Mouse (Mus musculus): ENCODE data around the gene Ush2a. TPM values are rescaled to one million over a fixed set of nuclear protein-coding genes. Genes with fewer than 3 reads are reported as not detected.

The Ush2a gene
- total RNA-seq, 2 experiments from 2014 or later = not detected

- DNase-seq = no peak
- intact Hi-C loops (cut with DNase I) = no loop called here
Measured at GRCm38 (mm10) chr1:188537021-188537420, 275.2 kb downstream of the Ush2a start.

- intact Hi-C loops (cut with DNase I) = no loop called here
Measured at GRCm38 (mm10) chr1:188539621-188540020, 277.8 kb downstream of the Ush2a start.

GRCm38 (mm10) chr1:188541492-188541891 is 279.7 kb downstream of the Ush2a start:
- no peak for DNase-seq
- intact Hi-C loops (cut with DNase I) = no loop called here

More at GRCm38 (mm10) chr1:188539621-188540020, 277.8 kb downstream of the Ush2a start:
- no peak for DNase-seq

GRCm38 (mm10) chr1:188543364-188543763 is 281.5 kb downstream of the Ush2a start:
- intact Hi-C loops (cut with DNase I) = no loop called here
- DNase-seq = no peak

- no peak for DNase-seq
- intact Hi-C loops (cut with DNase I) = no loop called here
Measured at GRCm38 (mm10) chr1:188549686-188550085, 287.9 kb downstream of the Ush2a start.

DNA sequence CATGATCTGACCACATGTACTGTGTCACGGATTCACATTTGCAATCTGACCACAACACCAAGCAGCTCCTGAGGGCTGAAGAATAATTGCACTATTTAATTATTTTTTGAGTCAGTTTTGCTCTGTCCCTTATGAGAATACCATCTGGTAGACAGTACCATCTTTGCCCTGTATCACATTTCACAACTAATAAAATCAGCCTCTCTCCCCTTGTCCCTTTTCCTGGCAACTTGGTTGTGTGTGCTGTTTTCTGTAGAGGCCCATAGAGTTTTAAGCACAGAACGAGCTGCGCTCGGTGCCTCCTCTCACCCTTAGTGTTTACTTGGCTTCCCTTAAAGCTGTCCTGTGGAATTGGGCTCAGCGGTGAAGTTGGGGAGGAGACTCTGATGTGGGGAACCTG is 290.0 kb downstream of the Ush2a start:
- intact Hi-C loops (cut with DNase I) = no loop called here
- no peak for DNase-seq

GRCm38 (mm10) chr1:188558911-188559310 is 297.1 kb downstream of the Ush2a start:
- intact Hi-C loops (cut with DNase I) = no loop called here
- no peak for DNase-seq

GRCm38 (mm10) chr1:188566229-188566628 is 304.4 kb downstream of the Ush2a start:
- DNase-seq = no peak

GRCm38 (mm10) chr1:188567486-188567885 is 305.7 kb downstream of the Ush2a start:
- DNase-seq = no peak

More at GRCm38 (mm10) chr1:188566229-188566628, 304.4 kb downstream of the Ush2a start:
- intact Hi-C loops (cut with DNase I) = no loop called here

GRCm38 (mm10) chr1:188568295-188568961 is 306.6 kb downstream of the Ush2a start:
- intact Hi-C loops (cut with DNase I) = no loop called here
- no peak for DNase-seq

More at GRCm38 (mm10) chr1:188567486-188567885, 305.7 kb downstream of the Ush2a start:
- intact Hi-C loops (cut with DNase I) = no loop called here

GRCm38 (mm10) chr1:188576246-188576747 is 314.5 kb downstream of the Ush2a start:
- intact Hi-C loops (cut with DNase I) = no loop called here
- no peak for DNase-seq

DNA sequence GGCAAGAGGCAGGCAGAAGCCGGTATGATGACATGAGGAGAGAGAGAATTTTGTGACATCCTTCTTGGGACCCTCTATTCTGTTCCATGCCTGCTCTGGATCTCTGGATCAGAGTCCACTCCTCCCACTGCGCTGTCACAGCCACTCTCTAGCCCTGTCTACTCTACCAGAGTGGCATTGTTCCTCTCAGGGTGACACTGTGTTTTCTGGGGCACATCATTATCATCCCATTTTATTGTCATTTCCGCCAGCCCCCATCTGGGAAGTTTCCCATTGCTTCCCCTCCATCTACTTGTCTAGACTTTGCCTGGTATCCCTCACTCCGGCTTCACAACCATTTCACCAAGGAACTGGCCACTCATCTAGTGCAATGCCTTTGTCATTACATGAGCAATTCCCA is 315.6 kb downstream of the Ush2a start:
- intact Hi-C loops (cut with DNase I) = no loop called here
- DNase-seq = no peak

- intact Hi-C loops (cut with DNase I) = no loop called here
- no peak for DNase-seq
Measured at GRCm38 (mm10) chr1:188581136-188581535, 319.3 kb downstream of the Ush2a start.

DNA sequence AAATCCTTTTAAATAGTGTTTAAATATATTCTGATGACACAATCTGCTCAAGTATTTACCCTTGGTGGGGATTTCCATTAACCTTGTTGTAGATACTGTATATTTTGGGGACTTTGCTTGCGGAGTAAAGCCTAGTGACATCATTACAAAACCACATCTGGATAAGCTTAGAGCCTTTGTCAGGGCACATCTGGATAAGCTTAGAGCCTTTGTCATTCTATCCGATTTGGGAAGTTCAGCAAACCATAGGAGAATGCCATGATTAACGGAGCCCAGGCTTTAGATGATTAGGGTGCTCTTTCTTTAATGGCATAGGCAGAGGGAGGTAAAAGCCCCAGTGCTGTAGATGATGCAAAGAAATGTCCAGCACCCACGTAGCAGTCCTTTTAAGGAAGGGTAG is 333.4 kb downstream of the Ush2a start:
- no peak for DNase-seq
- intact Hi-C loops (cut with DNase I) = no loop called here

DNA sequence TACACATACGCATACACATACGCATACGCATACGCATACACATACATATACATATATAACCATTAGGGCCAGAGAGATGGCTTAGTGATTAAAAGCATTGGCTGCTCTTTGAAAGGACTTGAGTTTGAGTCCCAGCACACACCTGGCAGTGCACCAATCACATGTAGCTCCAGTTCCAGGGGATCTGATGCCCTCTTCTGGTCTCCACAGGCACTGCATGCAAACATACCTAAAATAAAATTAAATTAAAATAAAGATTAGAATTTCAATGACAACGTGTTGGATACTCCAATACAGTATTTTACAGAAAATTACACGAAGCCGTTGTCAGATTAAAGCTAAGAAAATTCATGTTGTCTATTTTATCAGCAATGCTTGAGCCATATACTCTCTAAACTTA is 336.2 kb downstream of the Ush2a start:
- intact Hi-C loops (cut with DNase I) = no loop called here
- no peak for DNase-seq

DNA sequence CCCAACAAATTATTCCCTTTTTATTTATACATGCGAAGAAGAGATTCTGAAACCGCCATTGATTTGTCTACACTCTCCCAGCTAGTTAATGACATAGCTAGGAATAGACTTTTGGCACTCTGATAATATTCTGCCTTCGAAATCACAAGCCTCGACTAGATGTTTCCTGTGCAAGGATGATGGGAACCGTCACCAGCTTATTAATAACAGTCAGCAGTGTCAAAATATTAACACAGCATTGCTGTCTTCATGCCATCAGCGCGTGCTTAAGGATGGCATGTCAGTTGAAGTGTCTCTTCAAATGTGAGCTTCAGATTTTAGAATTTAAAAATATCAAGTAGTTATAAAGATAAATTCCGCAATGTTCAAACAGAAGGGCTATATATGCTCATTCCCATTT is 337.3 kb downstream of the Ush2a start:
- intact Hi-C loops (cut with DNase I) = no loop called here
- no peak for DNase-seq

DNA sequence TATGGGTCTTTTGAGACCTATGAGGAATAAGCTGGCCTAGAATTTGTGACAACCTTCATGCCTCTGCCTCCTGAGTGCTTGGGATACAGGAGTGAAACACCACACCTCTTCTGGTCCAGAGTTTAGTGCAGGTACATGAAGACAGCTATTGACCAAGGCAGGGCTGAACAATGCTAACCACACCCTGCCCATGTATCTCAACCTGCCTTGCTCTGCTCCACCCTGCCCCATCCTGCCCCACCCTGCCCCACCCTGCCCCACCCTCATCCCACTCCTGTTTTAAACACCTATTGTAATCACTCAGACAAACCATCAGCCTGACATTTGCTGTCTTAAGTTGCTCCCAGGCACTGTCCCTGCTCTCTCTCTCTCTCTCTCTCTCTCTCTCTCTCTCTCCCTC is 344.6 kb downstream of the Ush2a start:
- intact Hi-C loops (cut with DNase I) = no loop called here
- DNase-seq = no peak

- DNase-seq = no peak
- intact Hi-C loops (cut with DNase I) = no loop called here
Measured at GRCm38 (mm10) chr1:188616547-188616946, 354.7 kb downstream of the Ush2a start.

DNA sequence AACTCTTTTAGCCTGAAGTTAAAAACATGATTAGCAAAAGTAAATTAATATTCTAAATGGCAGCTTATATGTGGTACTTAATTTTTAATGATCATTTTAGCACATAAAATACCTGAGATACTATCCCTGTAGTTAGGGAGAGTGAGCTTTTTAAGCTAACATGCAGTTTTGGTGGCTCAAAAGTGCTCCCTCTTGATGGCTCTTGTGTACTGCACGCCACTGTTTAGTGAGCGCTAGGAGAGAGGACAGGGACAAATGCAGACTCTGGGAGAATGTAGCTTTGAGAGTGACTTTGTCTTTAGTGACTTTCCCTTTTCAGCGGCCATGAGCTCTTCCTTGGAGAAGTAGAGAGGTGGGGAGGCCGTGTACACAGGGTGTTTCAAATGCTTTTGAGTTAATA is 371.9 kb downstream of the Ush2a start:
- intact Hi-C loops (cut with DNase I) = no loop called here
- DNase-seq = no peak

DNA sequence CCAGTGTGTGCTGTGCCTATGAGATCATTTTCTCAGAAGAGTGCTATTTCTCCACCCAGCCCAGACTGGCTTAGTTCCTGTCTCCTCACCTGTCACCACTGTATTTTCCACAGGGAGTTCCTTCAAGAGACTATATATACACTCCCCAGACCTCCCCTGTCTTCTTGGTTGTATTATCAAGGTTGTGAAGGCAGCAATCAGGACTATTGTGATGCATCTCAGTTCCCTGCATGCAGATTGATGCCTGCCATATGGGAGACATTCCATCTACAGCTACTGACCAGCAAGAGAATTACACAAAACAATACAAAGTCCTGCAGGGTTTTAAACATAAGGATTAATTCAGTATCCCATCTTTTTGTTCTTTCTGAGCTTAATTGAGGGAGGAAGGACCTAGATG is 377.8 kb downstream of the Ush2a start:
- DNase-seq = no peak
- intact Hi-C loops (cut with DNase I) = no loop called here

DNA sequence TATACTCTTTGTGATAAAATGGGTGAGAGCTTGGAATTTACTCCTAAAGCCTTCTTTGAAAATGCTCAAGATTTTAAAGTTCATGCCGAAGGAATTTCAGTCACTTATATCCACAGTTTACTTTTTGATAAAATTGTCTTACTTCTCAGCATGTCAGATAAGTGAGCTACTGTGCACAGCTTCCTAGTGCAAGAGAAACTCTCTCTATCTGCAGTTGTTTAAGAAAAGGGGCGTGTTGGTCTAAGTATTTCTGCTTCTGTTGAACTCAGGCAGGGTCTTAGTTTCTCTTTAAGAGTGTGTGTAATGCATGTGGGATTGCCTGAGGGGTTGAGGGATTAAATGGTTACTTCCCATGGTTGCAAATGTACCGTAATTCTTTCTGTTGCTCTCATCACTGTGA is 381.3 kb downstream of the Ush2a start:
- intact Hi-C loops (cut with DNase I) = no loop called here
- no peak for DNase-seq

GRCm38 (mm10) chr1:188653001-188653400 is 391.2 kb downstream of the Ush2a start:
- intact Hi-C loops (cut with DNase I) = no loop called here
- no peak for DNase-seq

DNA sequence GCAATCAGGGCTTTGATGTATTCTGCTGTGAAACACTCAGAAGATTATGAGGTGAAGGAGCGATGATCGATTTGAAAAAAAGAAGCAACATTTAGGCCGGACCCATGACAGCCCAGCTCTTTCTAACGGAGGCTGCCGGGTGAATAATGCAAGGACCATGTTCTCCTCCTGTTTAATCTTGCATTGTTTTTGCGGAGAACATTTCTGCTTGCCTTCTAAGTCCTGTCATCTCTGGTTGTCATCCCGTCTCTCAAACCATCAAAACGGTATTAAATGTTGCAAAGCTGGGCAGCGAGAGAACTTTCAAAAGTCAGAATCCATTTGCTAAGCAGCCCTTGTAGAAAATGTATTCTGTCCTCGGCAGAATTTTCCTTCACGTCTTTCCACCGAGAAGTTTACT is 394.3 kb downstream of the Ush2a start:
- DNase-seq = no peak
- intact Hi-C loops (cut with DNase I) = no loop called here
